Mouse (Mus musculus): ENCODE results near the gene Gm45015. TPM values are rescaled to one million over a fixed set of nuclear protein-coding genes. Genes with fewer than 3 reads are reported as not detected.

Gm45015 gene
- polyA plus RNA-seq (2015; fragmentation: Illumina TruSeq; extraction: RNeasy Lipid Tissue Mini Kit (QIAGEN cat#74804); ENCODE audit: insufficient read depth, low replicate concordance) = not detected

GRCm38 (mm10) chrX:73336740-73337139 lies at the start of gene Gm45015:
Gm45015 (minus strand) TSS chrX:73336840.

DNA sequence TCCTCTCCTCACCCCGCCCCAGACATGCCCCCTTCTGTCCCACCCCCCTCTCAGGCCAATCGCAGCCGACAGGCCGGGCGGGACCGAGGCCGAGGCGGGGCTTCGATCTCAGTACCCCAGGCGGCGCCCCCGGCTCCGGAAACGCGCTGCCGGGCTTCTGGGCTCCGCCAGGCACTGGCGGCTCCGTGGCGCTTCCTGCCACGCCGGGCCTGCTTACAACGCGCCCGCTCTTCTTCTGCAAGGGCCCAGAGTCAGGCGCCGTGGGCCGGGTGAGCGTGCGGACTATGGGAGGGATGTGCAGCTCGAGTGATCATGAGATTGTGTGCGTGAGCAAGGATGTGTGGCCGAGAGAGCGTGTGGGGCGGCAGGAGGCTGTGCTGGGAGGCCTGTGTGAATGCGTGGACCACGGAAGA lies 5.8 kb upstream of the Gm45015 start, which contains the start of gene Zfp275:
Gene Zfp275, plus strand, starts transcription at position 139 of the 413 bp plus-strand sequence.

GRCm38 (mm10) chrX:73292876-73293275 lies 43.8 kb downstream of the Gm45015 start, which contains the start of the genes Xlr5a and Xlr5c:
Xlr5a (minus strand) TSS chrX:73292976.
Xlr5c (minus strand) TSS chrX:73292976.

Other genes with a start within 250 kb of the Gm45015 start
- gene Xlr3a, start 239.7 kb downstream of the Gm45015 start, polyA plus RNA-seq (2015; fragmentation: Illumina TruSeq; extraction: RNeasy Lipid Tissue Mini Kit (QIAGEN cat#74804); ENCODE audit: insufficient read depth, low replicate concordance) = 0.55 TPM
- gene Gm14685, start 219.8 kb downstream of the Gm45015 start, polyA plus RNA-seq (2015; fragmentation: Illumina TruSeq; extraction: RNeasy Lipid Tissue Mini Kit (QIAGEN cat#74804); ENCODE audit: insufficient read depth, low replicate concordance) = not detected
- gene Xlr5b, start 188.0 kb downstream of the Gm45015 start, polyA plus RNA-seq (2015; fragmentation: Illumina TruSeq; extraction: RNeasy Lipid Tissue Mini Kit (QIAGEN cat#74804); ENCODE audit: insufficient read depth, low replicate concordance) = not detected
- gene DXBay18, start 187.4 kb downstream of the Gm45015 start, polyA plus RNA-seq (2015; fragmentation: Illumina TruSeq; extraction: RNeasy Lipid Tissue Mini Kit (QIAGEN cat#74804); ENCODE audit: insufficient read depth, low replicate concordance) = not detected
- not detected for gene Spin2d, start 159.9 kb downstream of the Gm45015 start, polyA plus RNA-seq (2015; fragmentation: Illumina TruSeq; extraction: RNeasy Lipid Tissue Mini Kit (QIAGEN cat#74804); ENCODE audit: insufficient read depth, low replicate concordance)
- gene Xlr3b, start 144.6 kb downstream of the Gm45015 start, polyA plus RNA-seq (2015; fragmentation: Illumina TruSeq; extraction: RNeasy Lipid Tissue Mini Kit (QIAGEN cat#74804); ENCODE audit: insufficient read depth, low replicate concordance) = 15.7 TPM
- 72.3 TPM for gene Xlr4b, start 122.5 kb downstream of the Gm45015 start, polyA plus RNA-seq (2015; fragmentation: Illumina TruSeq; extraction: RNeasy Lipid Tissue Mini Kit (QIAGEN cat#74804); ENCODE audit: insufficient read depth, low replicate concordance)
- 4.5 TPM for gene F8a, start 108.5 kb downstream of the Gm45015 start, polyA plus RNA-seq (2015; fragmentation: Illumina TruSeq; extraction: RNeasy Lipid Tissue Mini Kit (QIAGEN cat#74804); ENCODE audit: insufficient read depth, low replicate concordance)
- gene Xlr4c, start 93.7 kb downstream of the Gm45015 start, polyA plus RNA-seq (2015; fragmentation: Illumina TruSeq; extraction: RNeasy Lipid Tissue Mini Kit (QIAGEN cat#74804); ENCODE audit: insufficient read depth, low replicate concordance) = 33.7 TPM
- not detected for gene Xlr3c, start 71.5 kb downstream of the Gm45015 start, polyA plus RNA-seq (2015; fragmentation: Illumina TruSeq; extraction: RNeasy Lipid Tissue Mini Kit (QIAGEN cat#74804); ENCODE audit: insufficient read depth, low replicate concordance)
- not detected for gene Xlr5a, start 43.9 kb downstream of the Gm45015 start, polyA plus RNA-seq (2015; fragmentation: Illumina TruSeq; extraction: RNeasy Lipid Tissue Mini Kit (QIAGEN cat#74804); ENCODE audit: insufficient read depth, low replicate concordance)
- gene Xlr5c, start 43.9 kb downstream of the Gm45015 start, polyA plus RNA-seq (2015; fragmentation: Illumina TruSeq; extraction: RNeasy Lipid Tissue Mini Kit (QIAGEN cat#74804); ENCODE audit: insufficient read depth, low replicate concordance) = not detected
- gene Zfp275, start 5.8 kb upstream of the Gm45015 start, polyA plus RNA-seq (2015; fragmentation: Illumina TruSeq; extraction: RNeasy Lipid Tissue Mini Kit (QIAGEN cat#74804); ENCODE audit: insufficient read depth, low replicate concordance) = 29.0 TPM
- gene Gm18336, start 61.9 kb upstream of the Gm45015 start, polyA plus RNA-seq (2015; fragmentation: Illumina TruSeq; extraction: RNeasy Lipid Tissue Mini Kit (QIAGEN cat#74804); ENCODE audit: insufficient read depth, low replicate concordance) = not detected
- gene Zfp92, start 74.3 kb upstream of the Gm45015 start, polyA plus RNA-seq (2015; fragmentation: Illumina TruSeq; extraction: RNeasy Lipid Tissue Mini Kit (QIAGEN cat#74804); ENCODE audit: insufficient read depth, low replicate concordance) = not detected
- gene Trex2, start 98.5 kb upstream of the Gm45015 start, polyA plus RNA-seq (2015; fragmentation: Illumina TruSeq; extraction: RNeasy Lipid Tissue Mini Kit (QIAGEN cat#74804); ENCODE audit: insufficient read depth, low replicate concordance) = not detected
- gene Haus7, start 122.2 kb upstream of the Gm45015 start, polyA plus RNA-seq (2015; fragmentation: Illumina TruSeq; extraction: RNeasy Lipid Tissue Mini Kit (QIAGEN cat#74804); ENCODE audit: insufficient read depth, low replicate concordance) = 29.4 TPM
- gene Bgn, start 146.8 kb upstream of the Gm45015 start, polyA plus RNA-seq (2015; fragmentation: Illumina TruSeq; extraction: RNeasy Lipid Tissue Mini Kit (QIAGEN cat#74804); ENCODE audit: insufficient read depth, low replicate concordance) = 254 TPM
- gene Atp2b3, start 166.2 kb upstream of the Gm45015 start, polyA plus RNA-seq (2015; fragmentation: Illumina TruSeq; extraction: RNeasy Lipid Tissue Mini Kit (QIAGEN cat#74804); ENCODE audit: insufficient read depth, low replicate concordance) = not detected